Mouse (Mus musculus) left cerebral cortex, postnatal 4 days (tissue): ENCODE results near the gene Acyp2. TPM values are rescaled to one million over a fixed set of nuclear protein-coding genes. Genes with fewer than 3 reads are reported as not detected.

Source experiments
- DNase-seq: peaks from one replicate; pipeline ENCODE4 v3.0.0-alpha.2; 2022
- intact Hi-C: fragments of 180-260 bp; cut with DNase I; formaldehyde crosslinking; loops from one replicate; pipeline ENCODE4 v1.15.1; 2025
- total RNA-seq, 2 experiments: library from RNA; stranded (reverse); gene quantifications; 2 replicates each; pipeline ENCODE4 v1.2.3; 2021

Gene Acyp2
- total RNA-seq, 2 experiments from 2014 or later, result 8.6 to 11.1 TPM

GRCm38 (mm10) chr11:30607587-30608518 is 41.5 kb downstream of the Acyp2 start:
- DNase-seq, result no peak
- intact Hi-C loops, result no loop called here

- DNase-seq, result no peak
- intact Hi-C loops, result no loop called here
Observed at GRCm38 (mm10) chr11:30597259-30597658, 52.1 kb downstream of the Acyp2 start.

GRCm38 (mm10) chr11:30580008-30580407 is 69.4 kb downstream of the Acyp2 start:
- DNase-seq, result no peak
- intact Hi-C loops, result no loop called here

GRCm38 (mm10) chr11:30578931-30579330 is 70.5 kb downstream of the Acyp2 start:
- intact Hi-C loops, result no loop called here
- no peak for DNase-seq

GRCm38 (mm10) chr11:30572790-30573395 is 76.5 kb downstream of the Acyp2 start:
- no peak for DNase-seq
- intact Hi-C loops, result no loop called here

- DNase-seq, result no peak
- intact Hi-C loops, result no loop called here
Observed at GRCm38 (mm10) chr11:30570568-30570967, 78.8 kb downstream of the Acyp2 start.

GRCm38 (mm10) chr11:30560215-30560614 is 89.2 kb downstream of the Acyp2 start:
- DNase-seq, result no peak
- intact Hi-C loops, result no loop called here

GRCm38 (mm10) chr11:30553408-30553807 is 96.0 kb downstream of the Acyp2 start:
- DNase-seq, result no peak
- intact Hi-C loops, result no loop called here

GRCm38 (mm10) chr11:30517133-30517532 is 132.3 kb downstream of the Acyp2 start:
- intact Hi-C loops, result no loop called here
- no peak for DNase-seq

GRCm38 (mm10) chr11:30508178-30508577 is 141.2 kb downstream of the Acyp2 start:
- intact Hi-C loops, result no loop called here
- DNase-seq, result peak; percentile 51

GRCm38 (mm10) chr11:30498738-30499355 is 150.5 kb downstream of the Acyp2 start:
- intact Hi-C loops, result no loop called here
- no peak for DNase-seq

GRCm38 (mm10) chr11:30497151-30497550 is 152.2 kb downstream of the Acyp2 start:
- no peak for DNase-seq
- intact Hi-C loops, result no loop called here

- intact Hi-C loops, result no loop called here
- no peak for DNase-seq
Observed at GRCm38 (mm10) chr11:30491515-30492260, 157.7 kb downstream of the Acyp2 start.

GRCm38 (mm10) chr11:30488183-30488582 is 161.2 kb downstream of the Acyp2 start:
- no peak for DNase-seq
- intact Hi-C loops, result no loop called here

- no peak for DNase-seq
- intact Hi-C loops, result no loop called here
Observed at GRCm38 (mm10) chr11:30483286-30483685, 166.1 kb downstream of the Acyp2 start.

- intact Hi-C loops, result loop anchor here (5.0 kb wide), 2 partner anchors 175 to 205 kb away; partner anchors contain the start of genes Acyp2 and Sptbn1
- DNase-seq, result peak; percentile 91
Observed at GRCm38 (mm10) chr11:30471751-30472593, 177.4 kb downstream of the Acyp2 start, which contains the start of gene 4930505A04Rik. Gene 4930505A04Rik, minus strand, starts transcription at chr11:30471827.

GRCm38 (mm10) chr11:30471187-30471586 is 178.2 kb downstream of the Acyp2 start:
- intact Hi-C loops, result loop anchor here (5.0 kb wide), 2 partner anchors 176 to 204 kb away; partner anchors contain the start of genes Acyp2 and Sptbn1
- DNase-seq, result no peak
